Mouse (Mus musculus): ENCODE results near the gene Crygd. TPM values are rescaled to one million over a fixed set of nuclear protein-coding genes. Genes with fewer than 3 reads are reported as not detected.
"Not testable (repeated sequence)": the region's sequence is repeated elsewhere in the genome, so short reads cannot be mapped to it uniquely, and the experiment has no call there.

Crygd gene
- polyA plus RNA-seq, 1 experiment from 2014 or later: not detected

- not testable (repeated sequence) for H3K9ac ChIP-seq (ENCODE audit: low read depth, low read length); H3K27ac ChIP-seq (ENCODE audit: low read depth, low read length); H3K4me3 ChIP-seq (ENCODE audit: low read length); H3K27me3 ChIP-seq (replicated peaks; ENCODE audit: control insufficient read depth, insufficient read depth, low read length); H3K36me3 ChIP-seq (ENCODE audit: control insufficient read depth, insufficient read depth, low read length); H3K9me3 ChIP-seq (ENCODE audit: control insufficient read depth, low read length); ATAC-seq; H3K4me1 ChIP-seq (ENCODE audit: control insufficient read depth, insufficient read depth, low read depth, low read length); H3K4me2 ChIP-seq (ENCODE audit: low read length)
- 33% methylated on average over 10 of the region's 12 CpGs for WGBS
These were observed 12.3 kb downstream of the Crygd start, which contains the start of gene Cryge for GRCm38 (mm10) chr1:65050952-65051351. Cryge (minus strand) TSS chr1:65051149.

- WGBS: 58% methylated on average over 12 of the region's 12 CpGs
- no peak overlapping the region for H3K4me2 ChIP-seq (ENCODE audit: low read length)
- no peaks in the 10 kb centered on the region for H3K36me3 ChIP-seq (ENCODE audit: control insufficient read depth, insufficient read depth, low read length)
- H3K27me3 ChIP-seq (replicated peaks; ENCODE audit: control insufficient read depth, insufficient read depth, low read length): no peaks in the 10 kb centered on the region
- H3K4me1 ChIP-seq (ENCODE audit: control insufficient read depth, insufficient read depth, low read depth, low read length): no peaks in the 10 kb centered on the region
- no peak overlapping the region for H3K27ac ChIP-seq (ENCODE audit: low read depth, low read length)
- 0 out of 2 replicates have a peak, but pooled peaks have one; percentile 50 for ATAC-seq
- no peak overlapping the region for H3K4me3 ChIP-seq (ENCODE audit: low read length)
- no peak overlapping the region for H3K9ac ChIP-seq (ENCODE audit: low read depth, low read length)
- no peaks in the 10 kb centered on the region for H3K9me3 ChIP-seq (ENCODE audit: control insufficient read depth, low read length)
These were observed 14.5 kb downstream of the Crygd start for GRCm38 (mm10) chr1:65048781-65049180.

GRCm38 (mm10) chr1:65046401-65047109, 16.7 kb downstream of the Crygd start:
- H3K36me3 ChIP-seq (ENCODE audit: control insufficient read depth, insufficient read depth, low read length): no peaks in the 10 kb centered on the region
- WGBS: 41% methylated on average over 8 of the region's 8 CpGs
- H3K4me2 ChIP-seq (ENCODE audit: low read length): peak overlapping the region; percentile 35
- H3K27ac ChIP-seq (ENCODE audit: low read depth, low read length): no peak overlapping the region
- no peak overlapping the region for H3K4me3 ChIP-seq (ENCODE audit: low read length)
- H3K27me3 ChIP-seq (replicated peaks; ENCODE audit: control insufficient read depth, insufficient read depth, low read length): no peaks in the 10 kb centered on the region
- H3K4me1 ChIP-seq (ENCODE audit: control insufficient read depth, insufficient read depth, low read depth, low read length): no peaks in the 10 kb centered on the region
- no peak overlapping the region; the same call in 1 of the 2 replicates for H3K9ac ChIP-seq (ENCODE audit: low read depth, low read length)
- no peak for ATAC-seq
- H3K9me3 ChIP-seq (ENCODE audit: control insufficient read depth, low read length): no peaks in the 10 kb centered on the region

GRCm38 (mm10) chr1:65043433-65043832, 19.8 kb downstream of the Crygd start:
- H3K9ac ChIP-seq (ENCODE audit: low read depth, low read length): no peak overlapping the region
- no peak overlapping the region for H3K4me3 ChIP-seq (ENCODE audit: low read length)
- H3K27ac ChIP-seq (ENCODE audit: low read depth, low read length): no peak overlapping the region
- H3K4me1 ChIP-seq (ENCODE audit: control insufficient read depth, insufficient read depth, low read depth, low read length): no peaks in the 10 kb centered on the region
- WGBS: 93% methylated on average over 2 of the region's 2 CpGs
- H3K4me2 ChIP-seq (ENCODE audit: low read length): no peak overlapping the region
- ATAC-seq: no peak
- H3K36me3 ChIP-seq (ENCODE audit: control insufficient read depth, insufficient read depth, low read length): no peaks in the 10 kb centered on the region
- H3K27me3 ChIP-seq (replicated peaks; ENCODE audit: control insufficient read depth, insufficient read depth, low read length): no peaks in the 10 kb centered on the region
- H3K9me3 ChIP-seq (ENCODE audit: control insufficient read depth, low read length): no peaks in the 10 kb centered on the region

GRCm38 (mm10) chr1:65041837-65042236, 21.4 kb downstream of the Crygd start:
- no peak overlapping the region for H3K27ac ChIP-seq (ENCODE audit: low read depth, low read length)
- H3K36me3 ChIP-seq (ENCODE audit: control insufficient read depth, insufficient read depth, low read length): no peaks in the 10 kb centered on the region
- H3K4me2 ChIP-seq (ENCODE audit: low read length): no peak overlapping the region
- WGBS: 96% methylated on average over 3 of the region's 3 CpGs
- no peak overlapping the region for H3K9ac ChIP-seq (ENCODE audit: low read depth, low read length)
- H3K4me1 ChIP-seq (ENCODE audit: control insufficient read depth, insufficient read depth, low read depth, low read length): no peaks in the 10 kb centered on the region
- no peak for ATAC-seq
- no peak overlapping the region for H3K4me3 ChIP-seq (ENCODE audit: low read length)
- no peaks in the 10 kb centered on the region for H3K27me3 ChIP-seq (replicated peaks; ENCODE audit: control insufficient read depth, insufficient read depth, low read length)
- H3K9me3 ChIP-seq (ENCODE audit: control insufficient read depth, low read length): no peaks in the 10 kb centered on the region

- Histone ChIP-seq H3K4me2 (ENCODE audit: low read length) (no peak overlapping the region), H3K4me3 (ENCODE audit: low read length) (no peak overlapping the region), H3K4me1 (ENCODE audit: control insufficient read depth, insufficient read depth, low read depth, low read length) (no peaks in the 10 kb centered on the region), H3K36me3 (ENCODE audit: control insufficient read depth, insufficient read depth, low read length) (no peaks in the 10 kb centered on the region), H3K9ac (ENCODE audit: low read depth, low read length) (no peak overlapping the region), H3K27me3 (replicated peaks; ENCODE audit: control insufficient read depth, insufficient read depth, low read length) (no peaks in the 10 kb centered on the region), H3K9me3 (ENCODE audit: control insufficient read depth, low read length) (no peaks in the 10 kb centered on the region), H3K27ac (ENCODE audit: low read depth, low read length) (no peak overlapping the region)
- no peak for ATAC-seq
- 74% methylated on average over 6 of the region's 6 CpGs for WGBS
These were observed 22.4 kb downstream of the Crygd start for GRCm38 (mm10) chr1:65040806-65041205.

GRCm38 (mm10) chr1:65039679-65040078, 23.6 kb downstream of the Crygd start:
- no peaks in the 10 kb centered on the region for H3K27me3 ChIP-seq (replicated peaks; ENCODE audit: control insufficient read depth, insufficient read depth, low read length)
- H3K4me2 ChIP-seq (ENCODE audit: low read length): no peak overlapping the region
- no peak overlapping the region for H3K4me3 ChIP-seq (ENCODE audit: low read length)
- no peaks in the 10 kb centered on the region for H3K4me1 ChIP-seq (ENCODE audit: control insufficient read depth, insufficient read depth, low read depth, low read length)
- H3K9me3 ChIP-seq (ENCODE audit: control insufficient read depth, low read length): no peaks in the 10 kb centered on the region
- WGBS: 87% methylated on average over 3 of the region's 3 CpGs
- ATAC-seq: no peak
- no peaks in the 10 kb centered on the region for H3K36me3 ChIP-seq (ENCODE audit: control insufficient read depth, insufficient read depth, low read length)
- H3K27ac ChIP-seq (ENCODE audit: low read depth, low read length): no peak overlapping the region
- H3K9ac ChIP-seq (ENCODE audit: low read depth, low read length): no peak overlapping the region

- Histone ChIP-seq H3K36me3 (ENCODE audit: control insufficient read depth, insufficient read depth, low read length) (no peaks in the 10 kb centered on the region), H3K4me3 (ENCODE audit: low read length) (no peak overlapping the region), H3K4me1 (ENCODE audit: control insufficient read depth, insufficient read depth, low read depth, low read length) (no peaks in the 10 kb centered on the region), H3K4me2 (ENCODE audit: low read length) (no peak overlapping the region), H3K27ac (ENCODE audit: low read depth, low read length) (no peak overlapping the region), H3K9ac (ENCODE audit: low read depth, low read length) (no peak overlapping the region), H3K27me3 (replicated peaks; ENCODE audit: control insufficient read depth, insufficient read depth, low read length) (no peaks in the 10 kb centered on the region), H3K9me3 (ENCODE audit: control insufficient read depth, low read length) (no peaks in the 10 kb centered on the region)
- WGBS: 79% methylated on average over 2 of the region's 2 CpGs
- ATAC-seq: no peak
These were observed 25.7 kb downstream of the Crygd start for GRCm38 (mm10) chr1:65037542-65037941.

- Histone ChIP-seq H3K27ac (ENCODE audit: low read depth, low read length) (no peak overlapping the region), H3K9ac (ENCODE audit: low read depth, low read length) (no peak overlapping the region), H3K4me1 (ENCODE audit: control insufficient read depth, insufficient read depth, low read depth, low read length) (no peaks in the 10 kb centered on the region), H3K9me3 (ENCODE audit: control insufficient read depth, low read length) (no peaks in the 10 kb centered on the region), H3K4me3 (ENCODE audit: low read length) (no peak overlapping the region), H3K27me3 (replicated peaks; ENCODE audit: control insufficient read depth, insufficient read depth, low read length) (no peaks in the 10 kb centered on the region), H3K36me3 (ENCODE audit: control insufficient read depth, insufficient read depth, low read length) (no peaks in the 10 kb centered on the region), H3K4me2 (ENCODE audit: low read length) (no peak overlapping the region)
- ATAC-seq: no peak
- WGBS: 38% methylated on average over 3 of the region's 3 CpGs
These were observed 27.7 kb downstream of the Crygd start for GRCm38 (mm10) chr1:65035513-65035912.

All from hindbrain, embryonic 16.5 days (tissue).